Mouse (Mus musculus) splenic B cell, adult 2 months (primary cell): ENCODE data around the gene Ccdc117.
"Not testable (repeated sequence)": the region's sequence is repeated elsewhere in the genome, so short reads cannot be mapped to it uniquely, and the experiment has no call there.

Experiments used
- DNase-seq: peaks from one replicate; pipeline ENCODE4 v3.0.0-alpha.2; 2011; ENCODE audit warnings: low read depth, low spot score
- H3K27me3 ChIP-seq: 2 replicates; pipeline ENCODE4 v1.6.1; 2012; ENCODE audit warnings: mild to moderate bottlenecking, low read length, moderate library complexity, mixed read lengths; ENCODE audit not compliant: control insufficient read depth, poor library complexity, insufficient read depth, severe bottlenecking
- H3K36me3 ChIP-seq: 2 replicates; pipeline ENCODE4 v1.6.1; 2012; ENCODE audit warnings: mild to moderate bottlenecking, low read length, moderate library complexity, mixed read lengths; ENCODE audit not compliant: control insufficient read depth, poor library complexity, insufficient read depth, severe bottlenecking

Ccdc117 gene

DNA sequence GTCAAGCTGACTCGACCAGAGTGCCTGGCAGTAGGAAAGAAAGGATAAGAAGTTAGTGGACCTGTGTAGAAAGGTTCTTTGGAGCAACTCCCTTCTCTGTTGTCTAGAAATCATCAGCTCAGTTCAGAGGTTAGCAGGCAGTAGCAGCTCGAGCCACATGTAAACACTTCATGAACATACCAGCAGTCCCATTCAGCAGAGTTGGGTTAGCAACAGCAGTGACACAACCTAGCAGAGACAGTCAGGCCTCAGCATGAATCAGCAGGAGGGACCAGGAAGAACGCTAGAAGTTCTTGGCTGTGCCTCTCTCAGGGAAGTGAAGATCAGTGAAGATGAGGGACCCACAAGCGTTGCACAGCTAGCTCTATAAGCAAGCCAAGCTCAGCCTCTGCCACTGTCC is 3.5 kb upstream of the Ccdc117 start:
- Histone ChIP-seq H3K27me3 (no peaks in the 10 kb centered on the region), H3K36me3 (no peaks in the 10 kb centered on the region)
- DNase-seq = no peak

DNA sequence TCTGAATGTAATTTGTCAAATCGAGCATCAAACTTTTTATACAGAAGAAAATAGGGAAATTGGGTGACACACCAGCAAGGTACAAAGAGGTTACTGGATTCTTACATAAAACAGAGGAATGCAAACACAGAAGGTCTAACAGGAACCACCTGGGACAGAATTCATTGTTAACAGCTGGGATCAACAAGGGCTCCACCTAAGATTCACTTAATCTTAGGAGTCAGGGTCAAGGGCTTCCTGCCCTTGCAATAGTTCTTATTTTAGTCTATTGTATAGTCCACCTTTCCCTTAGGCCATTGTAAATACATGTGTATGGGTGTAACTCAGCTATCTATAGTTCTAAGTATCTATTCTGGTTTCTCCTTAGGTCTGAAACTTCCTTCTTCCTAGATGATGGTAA is 2.7 kb upstream of the Ccdc117 start:
- H3K27me3 ChIP-seq, DNase-seq, H3K36me3 ChIP-seq: not testable (repeated sequence)

DNA sequence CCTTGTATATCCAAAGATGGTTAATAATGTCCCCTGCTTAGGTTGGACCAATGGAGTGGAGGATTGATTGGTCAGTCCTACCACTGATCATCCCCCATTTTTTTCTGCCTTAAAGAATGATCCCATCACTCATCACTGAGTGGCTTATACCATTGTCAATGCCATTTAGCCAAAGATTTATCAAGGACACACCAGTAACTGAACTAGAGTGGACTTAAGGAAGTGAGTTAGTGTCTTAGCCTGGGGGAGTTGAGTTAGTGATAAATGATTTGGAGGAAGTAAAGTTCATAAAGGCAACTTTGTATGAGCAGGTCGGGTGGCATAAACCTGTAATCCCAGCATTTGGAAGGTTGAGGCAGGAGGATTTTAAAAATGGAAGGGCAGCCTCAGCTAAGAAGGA is 1.3 kb upstream of the Ccdc117 start:
- Histone ChIP-seq H3K36me3 (no peaks in the 10 kb centered on the region), H3K27me3 (no peaks in the 10 kb centered on the region)
- no peak for DNase-seq

DNA sequence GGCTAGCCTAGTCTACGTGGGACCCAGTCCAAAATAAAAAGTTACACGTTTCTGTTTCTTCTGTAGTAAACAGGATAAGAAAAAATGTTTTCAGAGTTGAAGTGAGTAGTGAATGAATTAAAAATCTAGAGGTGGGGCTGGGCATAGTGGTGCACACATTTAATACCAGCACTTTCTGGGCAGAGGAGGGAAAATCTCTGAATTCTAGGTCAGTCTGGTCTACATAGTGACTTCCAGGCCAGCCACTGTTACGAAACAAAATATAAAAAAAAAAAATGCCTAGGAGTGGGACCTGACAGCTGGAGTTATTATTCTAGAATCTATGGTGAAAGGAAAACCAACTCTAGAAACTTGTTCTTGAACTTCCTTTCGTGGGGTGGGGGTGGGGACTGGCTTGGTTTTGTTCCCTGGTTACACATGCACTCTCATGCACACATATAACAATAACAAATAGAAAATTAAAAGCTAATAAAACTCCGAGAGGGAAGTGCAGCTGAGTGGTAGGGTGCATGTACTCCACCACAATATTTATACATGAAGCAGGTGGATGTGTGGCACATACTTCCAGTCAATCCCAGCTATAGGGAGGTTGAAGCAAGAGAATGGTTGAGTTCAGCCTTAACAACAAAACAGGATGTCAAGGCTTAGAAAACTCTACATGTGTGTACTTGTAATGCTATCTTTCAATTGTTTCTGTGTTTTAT is 647 bp upstream of the Ccdc117 start:
- Histone ChIP-seq H3K27me3 (no peaks in the 10 kb centered on the region), H3K36me3 (no peaks in the 10 kb centered on the region)
- DNase-seq = no peak

DNA sequence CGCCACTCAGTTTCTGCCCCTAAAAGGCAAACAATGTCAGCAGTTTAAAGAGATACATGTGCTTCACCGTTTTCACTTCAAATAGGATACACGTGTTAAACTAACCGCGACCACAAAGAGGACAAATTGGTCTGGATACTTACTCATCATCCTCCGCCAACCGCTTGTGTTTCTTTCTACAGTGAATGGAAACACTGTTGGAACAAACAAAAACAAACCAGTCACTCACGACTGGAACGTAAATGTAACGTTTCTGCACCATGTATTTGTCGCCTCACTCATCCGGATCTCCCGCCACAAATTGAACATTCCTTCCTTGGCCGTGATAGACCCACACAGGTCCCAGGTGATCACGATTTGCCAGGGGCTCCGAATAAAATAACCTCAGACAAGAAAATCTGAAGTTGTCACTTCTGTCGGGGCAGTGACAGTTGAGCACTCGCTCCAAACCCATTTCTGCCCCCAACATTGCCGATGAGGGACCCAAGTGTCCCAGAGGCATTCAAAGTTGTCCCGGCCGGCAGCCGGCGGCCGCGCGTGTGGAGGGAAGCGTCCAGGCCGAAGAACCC is 673 bp downstream of the Ccdc117 start:
- H3K27me3 ChIP-seq = no peaks in the 10 kb centered on the region
- peak; percentile 54 for DNase-seq
- H3K36me3 ChIP-seq = no peaks in the 10 kb centered on the region

DNA sequence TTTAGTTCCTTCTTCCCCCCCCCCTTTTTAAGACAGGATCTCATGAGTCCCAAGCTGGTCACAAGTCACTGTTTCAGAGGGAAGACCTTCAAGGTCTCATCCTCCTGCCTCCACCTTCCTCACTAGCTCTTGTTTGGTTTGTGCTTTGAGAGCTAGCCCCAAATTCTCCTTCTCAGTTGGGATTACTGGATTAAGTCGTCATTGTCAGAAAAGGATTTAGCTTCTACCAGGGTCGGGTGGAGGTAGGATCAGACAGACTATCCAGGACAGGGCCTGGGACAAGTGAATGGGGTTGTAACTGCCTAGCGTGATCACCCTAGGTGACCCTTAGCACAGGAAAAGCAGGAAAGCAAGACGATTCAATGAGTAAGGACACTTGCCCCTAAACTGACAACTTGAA is 1.7 kb downstream of the Ccdc117 start:
- Histone ChIP-seq H3K36me3 (no peaks in the 10 kb centered on the region), H3K27me3 (no peaks in the 10 kb centered on the region)
- no peak for DNase-seq

DNA sequence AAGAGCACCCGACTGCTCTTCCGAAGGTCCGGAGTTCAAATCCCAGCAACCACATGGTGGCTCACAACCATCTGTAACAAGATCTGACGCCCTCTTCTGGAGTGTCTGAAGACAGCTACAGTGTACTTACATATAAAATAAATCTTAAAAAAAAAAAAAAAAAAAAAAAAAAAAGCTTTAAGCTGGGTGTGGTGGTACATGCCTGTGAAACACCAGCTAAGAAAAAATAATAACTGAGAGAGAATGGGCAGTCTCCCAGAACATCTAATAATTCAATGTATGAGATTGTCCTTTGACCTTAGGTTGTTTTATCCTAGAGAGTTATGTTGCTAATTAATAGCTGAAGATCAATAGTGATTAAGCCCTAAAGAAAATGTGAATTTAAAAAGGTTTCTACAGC is 4.5 kb downstream of the Ccdc117 start:
- not testable (repeated sequence) for H3K27me3 ChIP-seq, DNase-seq, H3K36me3 ChIP-seq

DNA sequence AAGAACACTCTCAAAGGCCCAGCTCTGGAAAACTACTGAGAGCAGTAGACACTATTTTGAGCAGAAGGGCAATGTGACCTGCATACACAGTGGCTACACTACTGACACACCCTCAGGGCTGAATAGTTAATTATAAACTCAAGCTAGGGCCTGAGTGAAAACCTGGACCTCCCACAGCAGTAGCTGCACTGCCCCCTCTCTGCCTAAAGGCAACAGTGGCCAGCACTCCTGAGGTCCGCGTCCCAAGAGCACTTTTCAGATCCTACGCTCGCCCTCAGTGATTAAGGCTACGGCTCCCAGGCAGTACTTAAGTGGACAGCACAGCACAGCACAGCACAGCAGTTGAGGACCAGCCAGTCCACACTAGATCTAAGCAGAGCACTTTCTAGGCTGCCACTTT is 8.9 kb downstream of the Ccdc117 start:
- peaks cover 12% of the 10 kb centered on the region for H3K36me3 ChIP-seq
- H3K27me3 ChIP-seq = no peaks in the 10 kb centered on the region
- DNase-seq = no peak

DNA sequence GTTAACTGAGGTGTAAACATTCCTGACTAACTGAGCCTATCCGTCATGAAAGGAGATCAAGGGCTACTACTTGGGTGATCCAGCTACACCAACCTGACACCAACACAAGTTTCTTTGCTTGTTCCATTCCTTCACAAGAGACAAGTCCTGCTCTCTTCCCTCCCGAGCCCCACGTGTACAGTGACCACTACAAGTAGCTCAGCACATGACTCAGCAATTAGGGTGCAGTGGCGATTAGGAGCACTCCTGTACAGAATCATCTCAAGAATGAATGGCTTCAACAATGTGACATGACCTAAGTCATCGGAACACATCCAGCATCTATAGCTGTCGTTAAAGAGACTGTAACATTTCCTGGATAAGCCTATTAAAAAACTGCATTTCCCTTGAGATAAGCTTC is 11.3 kb downstream of the Ccdc117 start:
- no peak for DNase-seq
- H3K27me3 ChIP-seq = no peaks in the 10 kb centered on the region
- peaks cover 13% of the 10 kb centered on the region for H3K36me3 ChIP-seq

DNA sequence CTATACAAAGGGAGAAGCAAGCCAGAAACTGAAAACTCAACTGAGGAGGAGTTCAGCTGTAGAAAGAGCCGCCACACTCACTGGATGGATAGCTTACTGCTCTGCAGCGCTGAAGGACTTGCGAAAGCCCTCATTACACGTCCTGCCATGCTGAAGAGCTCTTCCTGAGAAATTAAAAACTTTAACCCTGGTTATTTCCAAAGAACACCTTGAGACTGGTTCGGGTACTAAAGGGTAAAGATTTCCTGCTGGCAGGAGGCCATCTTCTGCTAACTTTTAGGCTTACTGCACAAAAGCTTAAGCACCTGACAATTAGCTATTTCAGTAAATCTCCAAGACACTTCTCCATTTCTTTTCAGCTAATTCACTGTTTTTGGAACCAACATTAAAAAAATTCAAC is 11.8 kb downstream of the Ccdc117 start:
- no peak for DNase-seq
- no peaks in the 10 kb centered on the region for H3K27me3 ChIP-seq
- H3K36me3 ChIP-seq = peaks cover 15% of the 10 kb centered on the region

DNA sequence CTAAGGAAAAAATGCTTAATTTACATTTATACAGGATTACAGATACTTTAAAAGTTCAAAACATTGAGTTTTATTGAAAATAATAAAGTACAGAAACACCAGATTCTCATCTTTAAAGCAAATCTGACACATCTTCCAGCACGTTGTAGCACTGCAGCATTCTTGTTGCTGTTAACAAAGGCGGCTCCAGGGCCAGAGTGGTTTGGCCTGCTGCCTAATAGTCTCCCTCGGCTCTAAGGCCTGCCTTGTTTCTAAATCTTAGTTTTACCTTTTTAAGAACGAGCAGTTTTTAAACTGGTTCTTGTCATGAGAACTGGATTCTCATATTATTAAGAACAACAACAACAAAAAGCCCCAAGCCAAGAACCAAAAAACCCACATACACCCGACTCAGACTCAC is 13.1 kb downstream of the Ccdc117 start:
- H3K36me3 ChIP-seq = peaks cover 12% of the 10 kb centered on the region
- no peaks in the 10 kb centered on the region for H3K27me3 ChIP-seq
- DNase-seq = no peak

DNA sequence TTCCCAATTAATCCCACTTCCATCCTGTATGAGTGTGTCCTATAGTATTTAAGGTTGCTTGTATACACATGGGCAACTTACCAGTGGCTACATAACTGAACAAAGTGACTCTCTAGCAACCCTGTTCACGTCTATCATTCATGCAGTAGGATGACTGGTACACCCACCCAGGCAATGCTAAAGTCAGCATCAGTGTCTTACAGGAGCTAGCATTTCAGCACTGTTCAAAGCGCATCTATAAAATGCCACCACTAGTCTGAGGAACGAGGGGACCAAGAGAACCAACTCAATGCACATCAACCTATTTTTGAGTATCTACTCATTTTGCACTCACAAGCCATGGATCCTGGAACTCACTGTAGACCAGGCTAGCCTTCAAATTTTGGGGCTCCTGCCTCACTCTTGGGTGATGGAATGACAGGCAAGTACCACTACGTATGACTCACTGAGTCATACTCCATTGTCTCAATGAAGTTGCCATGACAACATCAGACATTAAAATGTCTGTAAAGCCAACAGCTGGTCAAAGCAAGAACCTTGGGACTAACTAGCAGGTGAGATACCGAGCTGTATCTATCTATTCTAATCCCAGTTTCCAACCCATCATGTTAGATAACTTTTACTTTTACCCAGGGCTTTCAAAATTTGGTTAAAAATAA is 14.0 kb downstream of the Ccdc117 start:
- DNase-seq = no peak
- peaks cover 10% of the 10 kb centered on the region for H3K36me3 ChIP-seq
- H3K27me3 ChIP-seq = no peaks in the 10 kb centered on the region

DNA sequence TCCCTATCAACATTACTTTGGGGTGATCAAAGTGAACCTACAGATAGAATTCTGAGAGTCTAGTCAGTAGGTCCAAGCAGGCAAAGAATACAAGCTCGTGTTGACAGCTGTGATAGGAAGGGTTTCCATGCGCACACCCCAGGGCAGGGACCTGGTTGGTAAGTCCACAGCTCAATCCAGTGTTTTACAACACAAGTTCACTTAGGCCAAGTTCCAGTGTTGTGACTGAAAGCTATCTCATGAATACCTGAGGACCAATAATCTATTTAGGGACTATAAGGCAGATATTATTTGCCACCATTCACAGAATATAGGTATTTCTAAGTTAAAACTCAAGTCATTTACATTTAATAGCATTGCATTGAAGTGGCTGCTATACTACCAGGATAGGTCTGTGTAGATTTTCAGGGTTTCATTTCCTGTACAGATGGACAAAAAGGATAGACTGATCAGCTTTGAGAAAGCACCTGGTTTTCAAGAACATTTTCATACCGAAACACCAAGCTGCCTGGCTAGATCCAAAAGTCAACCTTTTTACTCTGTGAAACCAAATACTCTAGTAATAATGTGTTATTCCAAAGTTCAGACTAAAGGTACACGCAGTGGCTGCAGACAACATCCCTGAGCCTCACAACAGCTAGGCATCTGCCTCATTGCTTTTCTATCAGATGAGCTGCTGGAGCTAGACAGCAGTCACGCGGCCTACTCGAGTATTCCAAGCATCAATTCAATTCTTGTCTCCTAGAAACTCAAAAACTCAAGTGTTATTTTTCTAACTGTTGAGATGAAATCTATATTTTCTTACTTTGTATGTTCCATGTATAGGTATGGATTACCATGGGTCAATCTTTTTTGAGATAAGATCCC is 15.2 kb downstream of the Ccdc117 start:
- H3K27me3 ChIP-seq = no peaks in the 10 kb centered on the region
- peaks cover 8% of the 10 kb centered on the region for H3K36me3 ChIP-seq
- DNase-seq = no peak

DNA sequence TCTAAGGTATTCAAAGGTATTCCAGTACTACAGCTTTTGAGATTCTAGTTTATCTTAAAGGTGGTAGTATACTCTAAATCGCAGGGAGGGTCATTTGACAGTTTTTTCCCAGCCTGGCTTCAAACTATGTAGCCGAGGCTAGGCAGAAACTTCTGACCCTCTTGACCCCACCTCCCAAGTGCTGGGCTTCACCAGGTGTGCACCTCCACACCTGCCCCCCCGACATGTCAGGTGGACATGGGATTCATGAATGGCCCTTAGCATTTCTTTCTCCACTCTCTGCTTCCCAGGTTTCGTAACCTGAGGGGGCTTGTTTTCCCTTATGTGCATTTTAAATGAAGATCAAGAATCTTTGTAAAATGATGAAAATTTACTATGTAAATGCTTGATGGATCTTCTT is 16.6 kb downstream of the Ccdc117 start:
- Histone ChIP-seq H3K36me3 (peaks cover 8% of the 10 kb centered on the region), H3K27me3 (no peaks in the 10 kb centered on the region)
- DNase-seq = no peak
